8 mouse cellular contexts compared by ENCODE assay signal in the genomic region with DNA sequence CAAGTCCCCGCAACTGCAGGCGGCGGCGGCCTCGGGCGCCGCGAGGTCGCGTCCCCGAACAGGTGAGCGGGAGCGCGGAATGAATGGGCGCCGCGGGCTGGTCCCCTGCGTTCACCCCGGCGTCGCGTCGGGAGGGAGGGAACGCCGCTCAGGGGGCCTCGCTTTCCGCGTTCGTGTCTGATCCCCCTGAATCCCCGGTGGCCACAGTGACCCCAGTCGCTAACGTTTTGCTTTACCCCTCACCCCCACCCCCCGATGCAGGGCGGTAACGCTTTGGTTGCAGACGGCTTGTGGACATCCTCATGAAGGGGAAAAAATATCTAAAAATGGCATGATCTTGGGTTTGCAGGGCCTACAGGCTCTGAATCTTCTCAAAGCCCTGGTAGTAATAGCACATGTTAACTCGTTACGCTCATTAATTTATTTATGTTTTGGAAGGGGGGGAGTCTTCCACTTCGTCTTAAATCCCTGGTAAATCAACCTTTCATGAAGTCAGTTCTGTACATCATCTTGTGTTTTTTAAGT. TPM values are rescaled to one million over a fixed set of nuclear protein-coding genes. Genes with fewer than 3 reads are reported as not detected.
A peak's percentile ranks its signal among the peaks of the same experiment; 100 is the strongest.
DNase-seq lines count a peak whose midpoint lies in the region; ATAC-seq and TF ChIP-seq lines count a peak whose summit lies in the region.

No protein-coding gene starts in this region.

- peaks cover 45% of the 10 kb centered on the region for H3K4me1 ChIP-seq in heart, embryonic 16.5 days (ENCODE audit: control insufficient read depth, insufficient read depth, low read length)
- peaks cover 13 to 42% of the 10 kb centered on the region in 2 experiments for H3K4me1 ChIP-seq in MEL (ENCODE audit: control insufficient read depth in 1 of 2, insufficient read depth in 2 of 2, low read length in 2 of 2)
- peaks cover 24% of the 10 kb centered on the region for H3K4me1 ChIP-seq in hindbrain, embryonic 12.5 days
- peaks cover 27% of the 10 kb centered on the region for H3K4me1 ChIP-seq in midbrain, embryonic 10.5 days

- peak overlapping the region; percentile 71 for H3K4me2 ChIP-seq in heart, embryonic 16.5 days (ENCODE audit: low read depth, low read length)
- H3K4me2 ChIP-seq in hindbrain, embryonic 12.5 days (replicated peaks), result peak overlapping the region; percentile 72

- no peak; the same call in 1 of the 2 replicates for ATAC-seq in heart, embryonic 16.5 days (replicated peaks; ENCODE audit: extremely low read depth, insufficient read depth, low FRiP score)
- peak; percentile 17 for ATAC-seq in hindbrain, embryonic 12.5 days (ENCODE audit: low FRiP score)
- no peak for ATAC-seq in monocyte, adult 5-6 weeks (replicated peaks; ENCODE audit: insufficient number of reproducible peaks, low FRiP score, low TSS enrichment, poor library complexity, severe bottlenecking)

- no peaks in the 10 kb centered on the region for H3K27me3 ChIP-seq in heart, embryonic 16.5 days (ENCODE audit: control insufficient read depth, insufficient read depth, low read length)
- no peaks in the 10 kb centered on the region for H3K27me3 ChIP-seq in MEL (ENCODE audit: control insufficient read depth in 1 of 2, insufficient read depth in 2 of 2, low read length in 2 of 2)
- no peaks in the 10 kb centered on the region for H3K27me3 ChIP-seq in hindbrain, embryonic 12.5 days
- peaks cover 11% of the 10 kb centered on the region for H3K27me3 ChIP-seq in midbrain, embryonic 10.5 days (ENCODE audit: low read depth, poor library complexity, severe bottlenecking)

- WGBS in heart, embryonic 16.5 days, result 2% methylated on average over 39 of the region's 39 CpGs
- under 1% methylated on average over 39 of the region's 39 CpGs for WGBS in hindbrain, embryonic 12.5 days
- WGBS in midbrain, embryonic 10.5 days, result 1% methylated on average over 39 of the region's 39 CpGs

- TF ChIP-seq CTCF in MEL (IDR thresholded peaks at IDR 0.05 in 2 of 3, conservative IDR thresholded peaks at IDR 0.05 in 1 of 3; ENCODE audit: control insufficient read depth in 1 of 3, insufficient read depth in 1 of 3, low read depth in 2 of 3, low read length in 3 of 3, poor library complexity in 1 of 3, severe bottlenecking in 1 of 3), result no peak

- no peak for TF ChIP-seq POLR2A in MEL (IDR thresholded peaks at IDR 0.05; ENCODE audit: control insufficient read depth in 1 of 2, insufficient read depth in 1 of 2, low read depth in 1 of 2, low read length in 2 of 2, poor library complexity in 1 of 2)

- peaks cover 35% of the 10 kb centered on the region for H3K79me2 ChIP-seq in MEL (ENCODE audit: control insufficient read depth, insufficient read depth, low read length, poor library complexity)

- TF ChIP-seq RAD21 in MEL (IDR thresholded peaks at IDR 0.05; ENCODE audit: low read depth, low read length), result no peak

- peak overlapping the region; percentile 82 for H3K4me3 ChIP-seq in heart, embryonic 16.5 days (ENCODE audit: low read length)
- H3K4me3 ChIP-seq in MEL (ENCODE audit: control insufficient read depth in 1 of 2, insufficient read depth in 1 of 2, low read depth in 2 of 2, low read length in 2 of 2), result peak overlapping the region; percentile 77 to 85
- peak overlapping the region; percentile 91 for H3K4me3 ChIP-seq in hindbrain, embryonic 12.5 days
- peak overlapping the region; percentile 94 for H3K4me3 ChIP-seq in midbrain, embryonic 10.5 days

- H3K9ac ChIP-seq in heart, embryonic 16.5 days (ENCODE audit: low read length), result peak overlapping the region; percentile 90
- peak overlapping the region; percentile 98 for H3K9ac ChIP-seq in MEL (ENCODE audit: control insufficient read depth, low read depth, low read length, poor library complexity, severe bottlenecking)
- peak overlapping the region; percentile 94 for H3K9ac ChIP-seq in hindbrain, embryonic 12.5 days

- TF ChIP-seq EP300 in MEL (IDR thresholded peaks at IDR 0.05; ENCODE audit: low read depth in 1 of 2, low read length in 2 of 2), result no peak

- intact Hi-C loops in heart, postnatal 14 days (cut with DNase I), result no loop called here

- no peak for DNase-seq in heart, postnatal 14 days
- DNase-seq in MEL (ENCODE audit: low read depth, low spot score) (peak; percentile 54), adipocyte (ENCODE audit: low spot score) (no peak)
- no peak for DNase-seq in midbrain, embryonic 10.5 days (ENCODE audit: low spot score)
- DNase-seq in thymus, postnatal 10 days (ENCODE audit: low spot score in 2 of 2), result no peak

- H3K9me3 ChIP-seq in heart, embryonic 16.5 days (replicated peaks; ENCODE audit: control insufficient read depth, low read length), result no peaks in the 10 kb centered on the region
- no peaks in the 10 kb centered on the region for H3K9me3 ChIP-seq in MEL (replicated peaks; ENCODE audit: insufficient read depth, low read length)
- H3K9me3 ChIP-seq in hindbrain, embryonic 12.5 days (replicated peaks), result no peaks in the 10 kb centered on the region
- H3K9me3 ChIP-seq in midbrain, embryonic 10.5 days (replicated peaks), result no peaks in the 10 kb centered on the region

- H3K36me3 ChIP-seq in heart, embryonic 16.5 days (ENCODE audit: control insufficient read depth, insufficient read depth), result no peaks in the 10 kb centered on the region
- peaks cover 0 to 54% of the 10 kb centered on the region in 2 experiments; a peak in 2 of 4 replicates for H3K36me3 ChIP-seq in MEL (ENCODE audit: control insufficient read depth in 1 of 2, insufficient read depth in 2 of 2, low read length in 2 of 2)
- no peaks in the 10 kb centered on the region for H3K36me3 ChIP-seq in hindbrain, embryonic 12.5 days
- H3K36me3 ChIP-seq in midbrain, embryonic 10.5 days, result 0 out of 2 replicates have a peak, but pooled peaks cover 5% of the 10 kb centered on the region

- H3K27ac ChIP-seq in heart, embryonic 16.5 days (ENCODE audit: low read length), result peak overlapping the region; percentile 96
- H3K27ac ChIP-seq in MEL (ENCODE audit: control insufficient read depth, low read depth, low read length), result peak overlapping the region; percentile 51
- peak overlapping the region; percentile 98 for H3K27ac ChIP-seq in hindbrain, embryonic 12.5 days
- H3K27ac ChIP-seq in midbrain, embryonic 10.5 days (replicated peaks), result peak overlapping the region; percentile 99

TF ChIP-seq in MEL, 35 proteins besides CTCF, POLR2A, EP300 and RAD21:
- TF ChIP-seq MAZ (IDR thresholded peaks at IDR 0.05; ENCODE audit: low read depth, low read length), result no peak
- TF ChIP-seq CHD2 (IDR thresholded peaks at IDR 0.05; ENCODE audit: low read length), result no peak
- peak; percentile 35 for TF ChIP-seq SIN3A (IDR thresholded peaks at IDR 0.05; ENCODE audit: low read length)
- 0 out of 2 replicates have a peak, but pooled peaks have one; percentile 18 for TF ChIP-seq MAX (IDR thresholded peaks at IDR 0.05; ENCODE audit: low read length)

RNA-seq across cellular contexts. Expression of a gene that starts 1.0 kb away (rescaled TPM):
- 9.8 and 11.1 TPM in 2 replicates for polyA plus RNA-seq in heart, embryonic 16.5 days (2015; fragmentation: Nextera tagmentation; extraction: Ambion mirVana)
- 10 to 100 TPM; 53.9 to 68.6 TPM for total RNA-seq in heart, postnatal 14 days (2021)
- total RNA-seq in MEL (2012; rRNA removed), result 16.4 and 17.8 TPM in 2 replicates
- polyA plus RNA-seq in MEL (2012; ENCODE audit: insufficient read depth in 1 of 2, insufficient read length in 2 of 2, low read depth in 1 of 2, low replicate concordance in 2 of 2, missing spikeins in 1 of 2), result 10 to 100 TPM in 1 of 2 experiments, not detected in 1; 26.7 TPM
- 18.5 and 19.3 TPM in 2 replicates for polyA plus RNA-seq in hindbrain, embryonic 12.5 days (2016; fragmentation: Nextera tagmentation; extraction: Ambion mirVana)
- polyA plus RNA-seq in midbrain, embryonic 10.5 days (2016; fragmentation: Nextera tagmentation; extraction: Ambion mirVana), result 9.3 and 9.8 TPM in 2 replicates
- total RNA-seq in monocyte, adult 5-6 weeks (2017), result 13.9 to 18.6 TPM (median 17.2 TPM) in 3 replicates
